Mouse (Mus musculus): ENCODE data around the gene Gm28897. TPM values are rescaled to one million over a fixed set of nuclear protein-coding genes. Genes with fewer than 3 reads are reported as not detected.
"Not testable (repeated sequence)": the region's sequence is repeated elsewhere in the genome, so short reads cannot be mapped to it uniquely, and the experiment has no call there.

The Gm28897 gene
- not detected in 2 replicates for polyA plus RNA-seq (2014; fragmentation: Nextera tagmentation; extraction: Ambion mirVana)

- not testable (repeated sequence) for H3K4me1 ChIP-seq (ENCODE audit: control insufficient read depth, insufficient read depth, low read length); H3K27me3 ChIP-seq (ENCODE audit: control insufficient read depth, insufficient read depth, low read length); H3K4me2 ChIP-seq; H3K9ac ChIP-seq (ENCODE audit: low read length); H3K27ac ChIP-seq (ENCODE audit: low read depth, low read length); H3K4me3 ChIP-seq (ENCODE audit: low read depth, low read length); H3K9me3 ChIP-seq (ENCODE audit: control insufficient read depth, low read length); ATAC-seq (ENCODE audit: low FRiP score); H3K36me3 ChIP-seq (ENCODE audit: control insufficient read depth, insufficient read depth, low read length); DNase-seq (ENCODE audit: low spot score, missing footprints)
- no CpG with 5 or more reads among the region's 6 CpGs for WGBS
Observed at GRCm38 (mm10) chrY:80926695-80927094, at the start of gene Gm28897. Gene Gm28897, plus strand, starts transcription at chrY:80926995.

Measured in midbrain, embryonic 11.5 days (tissue).